Mouse (Mus musculus): ENCODE measurements around the gene Bola3. TPM values are rescaled to one million over a fixed set of nuclear protein-coding genes. Genes with fewer than 3 reads are reported as not detected.
"Not testable (repeated sequence)": the region's sequence is repeated elsewhere in the genome, so short reads cannot be mapped to it uniquely, and the experiment has no call there.

Bola3 gene
- polyA plus RNA-seq, 1 experiment from 2014 or later = 144 TPM

DNA sequence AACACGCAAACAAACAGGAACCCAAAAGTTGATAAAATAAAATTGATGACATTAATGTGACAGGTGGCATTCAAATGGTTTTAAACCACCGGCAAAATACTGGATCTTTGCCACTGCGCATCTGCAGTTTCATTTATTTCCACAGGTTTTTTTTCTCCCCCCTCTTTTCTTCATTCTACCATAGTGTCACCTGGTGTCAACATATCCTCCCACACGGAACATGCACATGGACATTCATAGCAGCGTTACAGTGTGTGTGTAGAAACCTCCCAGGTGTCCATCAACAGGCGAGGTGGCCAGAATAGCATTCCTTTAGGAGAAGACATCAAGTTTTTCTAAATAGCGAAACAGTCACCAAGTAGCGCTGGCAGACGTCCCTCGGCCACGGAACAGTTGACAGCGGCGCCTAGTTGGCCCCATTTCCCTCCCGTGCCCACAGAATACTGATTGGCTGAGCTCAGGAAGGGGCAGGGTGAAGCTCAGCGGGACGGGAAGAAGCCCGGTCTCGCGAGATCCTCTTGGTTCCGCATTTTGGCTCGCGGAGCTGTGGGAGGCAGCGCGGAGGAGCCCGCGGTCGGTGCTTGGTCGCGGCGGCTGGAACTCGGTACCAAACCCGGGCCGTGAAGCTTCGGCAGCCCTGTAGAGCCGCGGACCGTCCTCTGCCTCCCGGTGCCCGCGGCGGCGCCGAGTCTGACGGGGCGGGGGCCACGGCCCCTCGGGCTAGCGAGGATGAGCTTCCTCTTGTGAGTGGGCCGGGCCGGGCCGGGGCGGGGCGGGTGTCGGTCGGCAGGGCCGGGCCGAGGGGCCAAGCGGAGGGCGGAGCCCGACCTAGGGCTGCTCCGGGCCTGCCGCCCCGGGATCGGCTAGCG lies 23.2 kb upstream of the Bola3 start, which contains the start of the genes Mthfd2 and Mob1a:
TSS of gene Mthfd2 (minus strand) at position 384 of the 869 bp plus-strand sequence.
TSS of gene Mob1a (plus strand) at position 492 of the 869 bp plus-strand sequence.
- peaks cover 22% of the 10 kb centered on the region; the same call in 1 of the 2 replicates for H3K36me3 ChIP-seq (ENCODE audit: insufficient read depth)
- H3K4me1 ChIP-seq (ENCODE audit: insufficient read depth) = peaks cover 10% of the 10 kb centered on the region
- H3K9me3 ChIP-seq (ENCODE audit: low read depth, low read length) = no peaks in the 10 kb centered on the region
- H3K4me2 ChIP-seq = peak within 1 kb of the TSS; percentile 87
- H3K4me3 ChIP-seq (ENCODE audit: low read depth, low read length) = peak within 1 kb of the TSS; percentile 79
- H3K27me3 ChIP-seq (ENCODE audit: insufficient read depth, low read length) = no peaks in the 10 kb centered on the region
- 1% methylated on average over 53 of the region's 65 CpGs for WGBS
- no peak for TF ChIP-seq CTCF (IDR thresholded peaks at IDR 0.05; ENCODE audit: low read depth)
- peak; percentile 99 for DNase-seq
- peak within 1 kb of the TSS; percentile 75 for H3K9ac ChIP-seq
- peak within 1 kb of the TSS; percentile 92 for H3K27ac ChIP-seq (ENCODE audit: low read depth)
- ATAC-seq (ENCODE audit: insufficient read depth) = peak; percentile 98

DNA sequence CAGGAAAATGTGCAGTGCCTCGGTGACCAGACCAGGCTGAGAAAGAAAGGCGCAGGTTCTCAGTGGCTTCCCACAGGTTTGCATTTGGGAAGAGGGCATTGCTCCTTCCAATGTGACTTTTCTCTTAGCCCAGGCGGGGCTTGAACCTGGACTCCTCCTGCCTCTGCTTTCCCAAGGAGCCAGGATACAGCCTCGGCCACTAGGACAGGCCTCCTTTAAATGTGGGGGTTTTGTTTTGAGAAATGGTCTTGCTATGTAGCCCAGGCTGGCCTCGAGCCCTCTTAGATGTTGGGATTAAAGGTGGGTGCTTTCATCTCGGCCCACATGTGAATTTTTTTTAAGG lies 22.6 kb upstream of the Bola3 start:
- WGBS = 3% methylated on average over 6 of the region's 6 CpGs
- DNase-seq (no peak), ATAC-seq (ENCODE audit: insufficient read depth) (no peak)
- Histone ChIP-seq H3K9ac (peak overlapping the region; percentile 75), H3K4me2 (peak overlapping the region; percentile 87), H3K36me3 (ENCODE audit: insufficient read depth) (peaks cover 28% of the 10 kb centered on the region), H3K27me3 (ENCODE audit: insufficient read depth, low read length) (no peaks in the 10 kb centered on the region), H3K4me3 (ENCODE audit: low read depth, low read length) (peak overlapping the region; percentile 79), H3K9me3 (ENCODE audit: low read depth, low read length) (no peaks in the 10 kb centered on the region), H3K27ac (ENCODE audit: low read depth) (peak overlapping the region; percentile 92), H3K4me1 (ENCODE audit: insufficient read depth) (peaks cover 10% of the 10 kb centered on the region)
- no peak for TF ChIP-seq CTCF (IDR thresholded peaks at IDR 0.05; ENCODE audit: low read depth)

DNA sequence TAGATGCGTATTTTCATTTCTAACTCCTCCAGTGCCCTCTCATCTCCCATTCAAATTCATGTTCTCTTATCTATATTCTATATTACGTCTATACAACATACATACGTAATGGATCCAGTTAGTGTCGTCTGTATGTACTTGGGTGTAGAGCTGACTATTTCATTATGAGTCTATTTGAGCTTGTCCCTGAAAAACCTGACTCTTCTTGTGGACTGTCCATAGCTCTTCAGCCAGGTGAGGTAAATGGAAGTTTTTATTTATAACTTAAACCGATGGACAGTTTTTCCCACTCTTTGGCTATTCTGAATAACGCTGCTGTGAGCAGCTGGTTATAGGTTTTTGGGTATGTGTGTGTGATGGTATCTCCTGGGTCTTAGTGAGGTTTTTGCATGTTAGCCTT lies 22.2 kb upstream of the Bola3 start:
- no peak for TF ChIP-seq CTCF (IDR thresholded peaks at IDR 0.05; ENCODE audit: low read depth)
- Histone ChIP-seq H3K27ac (ENCODE audit: low read depth) (no peak overlapping the region), H3K4me1 (ENCODE audit: insufficient read depth) (peaks cover 10% of the 10 kb centered on the region), H3K4me2 (peak overlapping the region; percentile 87), H3K4me3 (ENCODE audit: low read depth, low read length) (peak overlapping the region; percentile 79), H3K27me3 (ENCODE audit: insufficient read depth, low read length) (no peaks in the 10 kb centered on the region), H3K36me3 (ENCODE audit: insufficient read depth) (peaks cover 32% of the 10 kb centered on the region), H3K9me3 (ENCODE audit: low read depth, low read length) (no peaks in the 10 kb centered on the region), H3K9ac (peak overlapping the region; percentile 75)
- no peak for DNase-seq
- 53% methylated on average over 6 of the region's 6 CpGs for WGBS
- ATAC-seq (ENCODE audit: insufficient read depth) = no peak

DNA sequence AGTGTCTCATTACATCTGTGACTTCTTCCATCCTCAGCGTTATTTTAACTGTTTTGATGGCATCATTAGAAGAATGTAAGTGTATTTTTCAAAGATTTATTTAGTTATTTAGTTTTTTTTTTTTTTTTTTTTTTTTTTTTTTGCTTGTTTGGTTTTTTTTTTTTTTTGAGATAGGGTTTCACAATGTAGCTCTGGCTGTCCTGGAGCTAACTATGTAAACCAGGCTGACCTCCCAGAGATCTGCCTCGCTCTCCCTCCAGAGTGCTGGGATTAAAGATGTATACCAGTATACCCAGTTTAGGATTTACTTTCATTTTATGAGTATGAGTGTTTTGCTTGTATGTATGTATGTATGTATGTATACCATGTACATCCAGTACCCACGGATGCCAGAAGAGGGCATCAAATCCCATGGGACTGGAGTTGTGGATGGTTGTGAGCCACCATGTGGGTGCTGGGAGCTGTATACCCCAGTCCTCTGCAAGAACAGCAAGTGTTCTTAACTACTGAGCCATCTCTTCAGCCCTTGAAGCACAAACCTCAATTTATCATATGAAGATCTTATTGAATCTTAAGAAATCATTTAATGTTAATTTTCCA lies 21.3 kb upstream of the Bola3 start:
- ATAC-seq (ENCODE audit: insufficient read depth) = no peak
- Histone ChIP-seq H3K27ac (ENCODE audit: low read depth) (no peak overlapping the region), H3K9ac (no peak overlapping the region), H3K4me1 (ENCODE audit: insufficient read depth) (peaks cover 10% of the 10 kb centered on the region), H3K27me3 (ENCODE audit: insufficient read depth, low read length) (no peaks in the 10 kb centered on the region), H3K4me2 (peak overlapping the region; percentile 87), H3K4me3 (ENCODE audit: low read depth, low read length) (no peak overlapping the region), H3K36me3 (ENCODE audit: insufficient read depth) (peaks cover 40% of the 10 kb centered on the region), H3K9me3 (ENCODE audit: low read depth, low read length) (no peaks in the 10 kb centered on the region)
- 0 out of 2 replicates have a peak, but pooled peaks have one; percentile 14 for TF ChIP-seq CTCF (IDR thresholded peaks at IDR 0.05; ENCODE audit: low read depth)
- 91% methylated on average over 3 of the region's 3 CpGs for WGBS
- peak; percentile 9 for DNase-seq

DNA sequence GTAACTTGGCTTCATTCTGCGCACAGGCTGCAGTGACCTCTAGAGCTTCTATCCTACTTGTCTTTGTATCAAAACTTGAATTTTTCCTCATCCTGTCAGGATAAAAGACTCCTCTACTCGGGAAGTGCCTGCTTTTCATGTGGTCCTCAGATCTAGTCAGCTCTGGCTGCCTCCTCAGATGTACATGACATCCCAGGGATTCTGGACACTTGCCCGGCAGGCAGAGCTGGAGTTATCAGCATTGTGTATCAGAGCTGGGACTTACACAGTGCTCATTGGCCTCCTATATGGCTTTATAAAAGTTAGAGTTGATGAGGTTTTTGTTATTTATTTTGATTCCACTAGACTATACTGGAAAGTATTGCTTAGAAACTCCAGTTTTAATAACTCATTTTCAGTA lies 7.6 kb upstream of the Bola3 start:
- TF ChIP-seq CTCF (IDR thresholded peaks at IDR 0.05; ENCODE audit: low read depth) = no peak

DNA sequence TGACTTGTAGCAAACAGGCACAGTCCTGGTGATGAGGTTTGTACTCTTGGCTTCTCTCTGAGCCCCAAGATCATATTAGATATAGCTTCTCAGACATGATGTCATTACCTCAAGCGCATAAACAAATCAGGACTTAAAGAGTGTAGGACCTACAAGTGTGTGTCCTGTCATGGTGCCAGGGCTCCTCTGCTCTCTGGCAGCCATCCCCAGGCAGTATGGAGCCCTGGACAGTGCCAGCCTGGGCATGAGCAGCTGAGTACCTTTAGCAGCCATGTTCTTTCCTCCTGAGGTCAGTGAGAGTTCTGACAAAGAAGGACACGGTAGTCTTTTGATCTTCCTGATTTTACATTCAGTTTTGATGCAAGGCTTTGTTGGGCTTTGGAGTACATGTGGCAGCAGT lies 6.0 kb upstream of the Bola3 start:
- Histone ChIP-seq H3K9me3 (ENCODE audit: low read depth, low read length) (no peaks in the 10 kb centered on the region), H3K4me3 (ENCODE audit: low read depth, low read length) (no peak overlapping the region), H3K36me3 (ENCODE audit: insufficient read depth) (peaks cover 51% of the 10 kb centered on the region), H3K4me2 (no peak overlapping the region), H3K4me1 (ENCODE audit: insufficient read depth) (no peaks in the 10 kb centered on the region), H3K27ac (ENCODE audit: low read depth) (no peak overlapping the region), H3K9ac (no peak overlapping the region), H3K27me3 (ENCODE audit: insufficient read depth, low read length) (no peaks in the 10 kb centered on the region)
- no peak for DNase-seq
- 91% methylated on average over 2 of the region's 2 CpGs for WGBS
- no peak for ATAC-seq (ENCODE audit: insufficient read depth)
- TF ChIP-seq CTCF (IDR thresholded peaks at IDR 0.05; ENCODE audit: low read depth) = no peak

More for the DNA sequence above, 7.6 kb upstream of the Bola3 start:
- no peaks in the 10 kb centered on the region for H3K27me3 ChIP-seq (ENCODE audit: insufficient read depth, low read length)
- no peak overlapping the region for H3K9ac ChIP-seq
- no peak overlapping the region for H3K4me2 ChIP-seq
- H3K9me3 ChIP-seq (ENCODE audit: low read depth, low read length) = no peaks in the 10 kb centered on the region
- no peak for ATAC-seq (ENCODE audit: insufficient read depth)
- H3K36me3 ChIP-seq (ENCODE audit: insufficient read depth) = peaks cover 63% of the 10 kb centered on the region
- no peak overlapping the region for H3K4me3 ChIP-seq (ENCODE audit: low read depth, low read length)
- WGBS = 70% methylated on average over 3 of the region's 3 CpGs
- no peaks in the 10 kb centered on the region for H3K4me1 ChIP-seq (ENCODE audit: insufficient read depth)
- DNase-seq = no peak
- H3K27ac ChIP-seq (ENCODE audit: low read depth) = no peak overlapping the region

DNA sequence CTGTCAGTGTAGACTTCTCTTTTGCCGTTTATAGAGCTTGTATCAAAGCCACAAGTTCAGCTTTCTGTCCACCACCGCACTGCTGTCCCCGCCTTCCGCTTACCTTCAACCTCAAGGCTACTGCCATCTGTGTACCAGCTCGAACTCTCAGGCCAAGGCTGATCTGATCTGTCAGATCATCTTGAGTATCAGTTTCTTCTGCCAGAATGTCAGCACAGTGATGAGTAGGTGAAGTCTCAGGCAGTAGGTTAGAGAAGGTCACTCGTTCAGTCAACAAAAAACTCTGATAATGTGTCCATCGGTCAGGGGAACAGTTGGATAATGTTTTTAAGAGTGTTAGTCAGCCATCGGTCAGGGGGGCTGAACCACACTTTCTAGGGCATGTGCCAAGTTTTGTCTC lies 3.7 kb upstream of the Bola3 start:
- H3K27me3 ChIP-seq (ENCODE audit: insufficient read depth, low read length); DNase-seq; ATAC-seq (ENCODE audit: insufficient read depth); H3K9me3 ChIP-seq (ENCODE audit: low read depth, low read length); H3K4me1 ChIP-seq (ENCODE audit: insufficient read depth); H3K4me2 ChIP-seq; H3K4me3 ChIP-seq (ENCODE audit: low read depth, low read length); H3K27ac ChIP-seq (ENCODE audit: low read depth); H3K9ac ChIP-seq: not testable (repeated sequence)
- 85% methylated on average over 8 of the region's 8 CpGs for WGBS
- peaks cover 28% of the 10 kb centered on the region for H3K36me3 ChIP-seq (ENCODE audit: insufficient read depth)
